Mouse (Mus musculus) megakaryocyte, embryonic 14.5 days (primary cell): ENCODE results near the gene Hjurp. TPM values are rescaled to one million over a fixed set of nuclear protein-coding genes. Genes with fewer than 3 reads are reported as not detected.

ENCODE experiments used
- H3K27me3 ChIP-seq: replicated peaks from 2 replicates; pipeline ENCODE3; 2012; ENCODE audit warnings: inconsistent platforms
- H3K36me3 ChIP-seq: replicated peaks from 2 replicates; pipeline ENCODE3; 2012; ENCODE audit warnings: low read length, inconsistent platforms, mixed read lengths
- H3K4me1 ChIP-seq: 2 replicates; pipeline ENCODE4 v1.6.1; 2012; ENCODE audit warnings: inconsistent platforms
- H3K4me3 ChIP-seq: replicated peaks from 2 replicates; pipeline ENCODE3; 2012; ENCODE audit warnings: moderate library complexity, mild to moderate bottlenecking, inconsistent platforms
- H3K9me3 ChIP-seq: 2 replicates; pipeline ENCODE4 v1.6.1; 2012; ENCODE audit warnings: inconsistent platforms
- FLI1 ChIP-seq: IDR thresholded peaks from 2 replicates; pipeline ENCODE4 v1.6.1; 2012; ENCODE audit warnings: low read length, inconsistent platforms, mixed read lengths
- GATA1 ChIP-seq: IDR thresholded peaks from 3 replicates; pipeline ENCODE4 v1.6.1; 2012; ENCODE audit warnings: mixed read lengths, low read length, inconsistent platforms, borderline replicate concordance
- polyA plus RNA-seq: library from polyadenylated mRNA; stranded (reverse); fragments of >175 nt; gene quantifications from 2 replicates; pipeline ENCODE4 v1.2.3, GENCODE M21; 2012; ENCODE audit warnings: low replicate concordance; ENCODE audit not compliant: insufficient read depth

Hjurp gene
- polyA plus RNA-seq, 1 experiment, result 2.4 TPM

DNA sequence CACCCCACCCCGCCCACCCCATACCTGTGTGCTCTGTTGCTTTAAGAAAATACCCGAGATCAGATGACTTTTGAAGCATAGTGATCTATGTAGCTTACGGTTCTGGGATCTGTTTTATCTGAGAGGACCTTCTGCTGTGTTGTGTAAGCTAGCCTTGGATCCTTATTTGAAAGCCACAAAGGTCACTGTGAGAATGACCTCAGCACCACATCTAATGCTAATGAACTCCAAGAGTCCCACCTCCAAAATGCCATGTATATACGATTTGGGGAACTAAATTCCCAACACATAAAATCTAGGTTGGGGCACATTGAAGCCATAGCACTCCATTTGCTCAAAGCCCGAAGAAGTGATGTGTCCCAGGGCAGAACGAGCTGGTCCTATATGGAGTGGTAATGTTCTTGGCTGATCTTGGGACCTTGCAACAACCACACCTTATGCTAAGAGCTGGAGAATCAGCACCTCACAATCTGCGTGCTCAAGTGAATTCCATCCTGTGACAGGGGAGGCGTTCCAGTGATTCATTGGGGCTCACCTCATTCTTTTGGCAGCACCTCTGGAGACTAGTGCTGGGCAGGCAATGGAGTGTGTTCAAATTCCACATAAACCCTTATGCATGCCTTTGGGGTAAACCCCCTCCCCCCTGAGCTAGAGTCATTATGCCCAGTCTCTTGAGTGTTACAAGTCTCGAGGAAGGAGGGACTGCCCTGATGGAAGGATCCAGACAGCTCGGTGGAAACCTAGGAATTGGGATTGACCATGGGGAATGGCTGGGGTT lies 20.4 kb downstream of the Hjurp start:
- TF ChIP-seq GATA1 (no peak), FLI1 (no peak)
- H3K27me3 ChIP-seq, result peaks cover 11% of the 10 kb centered on the region
- peaks cover 29% of the 10 kb centered on the region for H3K36me3 ChIP-seq
- H3K4me1 ChIP-seq, result peaks cover 32% of the 10 kb centered on the region
- peaks cover 54% of the 10 kb centered on the region for H3K9me3 ChIP-seq
- no peak overlapping the region for H3K4me3 ChIP-seq

DNA sequence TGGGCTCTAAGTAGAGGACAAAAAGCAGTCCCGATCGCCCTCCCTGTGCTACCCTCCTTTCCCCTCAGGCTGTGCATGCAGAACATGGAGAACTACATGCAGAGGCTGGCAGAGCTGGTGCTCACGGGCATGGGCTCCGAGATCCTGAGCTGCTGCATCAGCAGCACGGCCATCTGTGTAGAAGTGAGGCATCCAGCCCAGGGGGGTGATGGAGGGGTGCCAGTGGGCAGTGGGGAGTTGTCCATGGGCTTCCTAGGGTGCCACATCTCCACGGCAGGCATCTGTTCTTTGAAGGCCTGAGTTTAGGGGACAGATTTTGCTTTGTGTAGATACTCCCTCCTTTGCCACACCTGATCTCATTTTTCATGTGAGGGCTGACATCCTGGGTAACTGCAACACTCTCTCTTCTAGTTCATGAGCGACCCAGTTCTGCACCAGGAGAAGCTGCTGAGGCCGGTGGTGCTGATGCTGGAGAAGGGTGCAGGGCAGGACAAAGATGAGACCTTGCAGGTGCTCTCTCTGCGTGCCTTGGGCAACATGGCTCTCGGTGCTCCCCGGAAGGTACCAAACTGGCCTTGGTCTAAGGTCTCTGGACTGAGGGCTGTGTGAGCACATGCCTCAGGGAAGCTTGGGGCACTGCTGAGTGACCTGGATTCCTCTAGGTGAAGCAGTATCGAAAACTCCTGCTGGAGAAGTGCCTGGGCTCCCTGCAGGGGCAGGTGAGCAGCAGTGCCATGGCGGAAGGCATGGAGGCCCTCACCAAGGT lies 21.3 kb downstream of the Hjurp start:
- Histone ChIP-seq H3K36me3 (peaks cover 20% of the 10 kb centered on the region), H3K4me3 (peak overlapping the region; percentile 2), H3K9me3 (peaks cover 60% of the 10 kb centered on the region), H3K27me3 (peaks cover 13% of the 10 kb centered on the region), H3K4me1 (peaks cover 23% of the 10 kb centered on the region)
- TF ChIP-seq FLI1, result no peak
- TF ChIP-seq GATA1, result no peak

DNA sequence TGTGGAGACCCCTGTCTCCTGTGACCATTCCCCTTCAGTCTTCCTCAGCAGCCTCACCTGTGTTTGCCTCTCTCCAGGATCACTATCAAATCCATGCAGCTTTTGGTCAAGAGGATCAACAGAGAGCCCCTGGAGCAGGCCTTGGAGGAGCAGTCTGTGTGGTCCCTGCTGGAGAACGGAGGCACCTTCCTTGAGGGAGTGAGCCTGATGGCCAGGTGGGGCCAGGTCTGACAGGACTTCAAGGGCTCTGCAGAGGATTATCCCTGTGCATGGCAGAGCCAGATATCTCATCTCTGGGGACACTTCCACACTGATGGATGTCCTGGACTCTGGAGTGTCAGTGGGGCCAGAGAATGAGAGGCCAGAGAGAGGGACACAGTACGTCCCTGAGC lies 22.0 kb downstream of the Hjurp start:
- H3K9me3 ChIP-seq, result peaks cover 68% of the 10 kb centered on the region

DNA sequence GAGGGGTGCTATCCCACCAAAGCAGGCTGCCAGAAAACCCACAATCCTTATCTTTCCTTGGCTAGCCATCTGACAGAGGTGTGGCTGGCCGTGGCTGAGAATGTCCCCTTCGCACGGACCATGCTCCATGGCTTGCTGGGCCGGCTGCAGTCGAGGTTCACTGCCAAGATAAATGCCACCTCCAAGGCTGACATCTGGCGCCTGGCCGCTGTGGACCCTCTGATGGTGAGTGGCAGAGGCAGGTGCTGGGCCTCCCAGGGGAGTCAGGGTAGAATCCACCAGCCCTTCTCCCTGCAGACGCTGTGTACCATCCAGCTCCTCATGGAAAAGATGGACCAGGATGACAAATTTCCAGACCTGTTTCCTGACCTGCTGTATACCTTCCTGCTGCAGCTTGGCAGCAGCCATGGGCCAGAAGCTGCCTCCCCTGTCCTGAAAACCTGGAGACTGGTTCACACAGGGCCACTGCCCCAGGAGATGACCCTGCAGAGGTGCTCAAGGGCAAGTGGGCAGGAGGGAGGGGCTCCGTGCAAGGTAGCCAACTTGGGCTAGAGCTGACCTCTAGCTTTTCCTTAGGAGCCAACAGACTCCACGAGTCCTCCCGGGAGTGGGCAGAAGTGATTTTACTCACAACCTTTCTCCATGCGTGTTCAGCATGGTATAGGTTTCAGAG lies 22.5 kb downstream of the Hjurp start:
- TF ChIP-seq FLI1 (no peak; the same call in 1 of the 2 replicates), GATA1 (no peak; the same call in 2 of the 3 replicates)
- Histone ChIP-seq H3K27me3 (peaks cover 16% of the 10 kb centered on the region), H3K4me1 (peaks cover 17% of the 10 kb centered on the region), H3K36me3 (peaks cover 8% of the 10 kb centered on the region), H3K4me3 (peak overlapping the region; percentile 0), H3K9me3 (peaks cover 73% of the 10 kb centered on the region)

More for the DNA sequence above, 22.0 kb downstream of the Hjurp start:
- peaks cover 14% of the 10 kb centered on the region for H3K27me3 ChIP-seq
- TF ChIP-seq FLI1, result no peak
- TF ChIP-seq GATA1, result no peak
- H3K4me3 ChIP-seq, result no peak overlapping the region
- peaks cover 21% of the 10 kb centered on the region for H3K4me1 ChIP-seq
- peaks cover 13% of the 10 kb centered on the region for H3K36me3 ChIP-seq

DNA sequence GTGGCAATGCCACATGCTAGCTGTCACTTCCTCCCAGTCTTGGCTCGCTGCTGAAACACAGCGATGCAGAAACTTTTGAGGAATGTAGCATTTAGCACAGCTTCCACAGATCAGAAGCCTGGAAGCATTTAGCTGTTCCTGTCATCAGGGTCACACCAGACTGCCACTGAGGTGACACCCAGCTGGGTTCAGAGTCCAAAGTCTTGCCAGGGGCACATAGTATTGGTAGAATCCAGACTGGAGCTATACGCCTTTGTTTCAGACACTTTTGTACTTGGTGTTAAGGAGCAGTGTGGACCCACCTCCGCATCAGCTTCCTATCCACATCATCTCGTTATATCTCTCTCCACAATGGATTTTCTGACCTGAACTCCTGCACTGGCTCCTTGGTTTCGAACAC lies 23.9 kb downstream of the Hjurp start:
- H3K4me1 ChIP-seq, result peaks cover 4% of the 10 kb centered on the region; the same call in 1 of the 2 replicates
- H3K4me3 ChIP-seq, result peak overlapping the region; percentile 12
- peaks cover 18% of the 10 kb centered on the region for H3K27me3 ChIP-seq
- peaks cover 87% of the 10 kb centered on the region for H3K9me3 ChIP-seq
- H3K36me3 ChIP-seq, result no peaks in the 10 kb centered on the region
- TF ChIP-seq GATA1 (no peak), FLI1 (no peak)

DNA sequence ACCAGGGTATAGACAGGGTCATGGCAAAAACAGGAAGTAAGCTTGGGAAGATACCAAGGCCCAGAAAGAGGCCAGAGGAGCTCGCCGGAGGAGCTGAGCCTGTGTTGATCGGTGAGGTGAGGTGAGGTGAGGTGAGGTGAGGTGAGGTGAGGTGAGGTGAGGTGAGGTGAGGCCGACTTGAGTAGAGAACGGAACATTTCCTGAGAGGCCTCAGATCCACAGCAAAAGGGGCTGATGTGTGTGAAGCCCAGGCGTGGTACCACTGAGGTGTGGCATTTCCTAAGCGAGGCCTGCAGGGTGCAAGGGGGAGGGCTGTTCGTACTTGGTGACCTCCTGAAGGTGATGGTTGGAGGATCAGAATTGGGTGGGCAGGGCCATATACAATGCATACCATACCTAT lies 24.3 kb downstream of the Hjurp start:
- no peak for TF ChIP-seq FLI1
- no peak for TF ChIP-seq GATA1
- Histone ChIP-seq H3K27me3 (peaks cover 18% of the 10 kb centered on the region), H3K36me3 (no peaks in the 10 kb centered on the region), H3K4me3 (peak overlapping the region; percentile 12), H3K4me1 (peaks cover 4% of the 10 kb centered on the region; the same call in 1 of the 2 replicates), H3K9me3 (peaks cover 87% of the 10 kb centered on the region)

DNA sequence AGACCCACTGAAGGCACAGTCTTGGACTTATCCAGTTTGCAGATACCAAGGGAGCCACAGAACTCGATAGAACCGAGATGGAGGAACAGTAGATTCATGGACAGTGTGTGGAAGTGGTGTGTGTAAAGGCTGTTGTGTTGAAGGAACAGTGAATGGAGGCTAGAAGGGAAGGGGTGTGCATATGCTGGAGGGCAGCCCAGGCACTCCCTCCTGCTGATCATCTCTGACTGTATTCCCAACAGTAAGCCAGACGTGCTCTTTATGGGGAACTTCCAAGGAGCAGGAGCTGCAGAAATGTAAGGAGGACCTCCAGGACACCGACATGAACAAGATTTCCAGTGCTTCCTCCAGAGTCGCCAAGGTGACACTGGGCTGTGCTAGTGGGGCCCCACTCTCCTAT lies 27.4 kb downstream of the Hjurp start:
- TF ChIP-seq FLI1, result no peak
- TF ChIP-seq GATA1, result no peak
- Histone ChIP-seq H3K4me1 (peaks cover 4% of the 10 kb centered on the region; the same call in 1 of the 2 replicates), H3K36me3 (no peaks in the 10 kb centered on the region), H3K9me3 (peaks cover 87% of the 10 kb centered on the region), H3K4me3 (peak overlapping the region; percentile 11), H3K27me3 (peaks cover 14% of the 10 kb centered on the region)

DNA sequence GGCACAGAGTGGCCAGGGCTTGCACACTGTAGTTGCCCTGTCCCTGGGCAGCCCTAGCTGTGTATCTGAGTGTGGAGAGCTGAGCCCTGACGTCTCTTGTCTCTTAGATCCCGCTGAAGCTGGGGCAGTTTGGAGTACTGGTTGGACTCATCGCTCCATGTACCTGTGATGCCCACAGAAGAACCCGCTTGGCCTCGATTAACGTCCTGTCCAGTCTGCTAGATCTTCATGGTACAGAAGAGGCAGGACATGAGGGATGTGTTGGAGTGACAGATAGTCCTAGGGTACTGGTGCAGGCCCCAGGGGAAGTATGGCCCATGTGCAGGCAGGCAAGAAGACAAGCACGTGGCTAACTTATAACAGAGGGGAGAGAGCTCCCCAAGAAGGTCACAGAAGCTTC lies 27.8 kb downstream of the Hjurp start:
- Histone ChIP-seq H3K36me3 (no peaks in the 10 kb centered on the region), H3K4me1 (peaks cover 4% of the 10 kb centered on the region; the same call in 1 of the 2 replicates), H3K4me3 (no peak overlapping the region), H3K27me3 (peaks cover 14% of the 10 kb centered on the region), H3K9me3 (peaks cover 87% of the 10 kb centered on the region)
- no peak for TF ChIP-seq FLI1
- TF ChIP-seq GATA1, result no peak

DNA sequence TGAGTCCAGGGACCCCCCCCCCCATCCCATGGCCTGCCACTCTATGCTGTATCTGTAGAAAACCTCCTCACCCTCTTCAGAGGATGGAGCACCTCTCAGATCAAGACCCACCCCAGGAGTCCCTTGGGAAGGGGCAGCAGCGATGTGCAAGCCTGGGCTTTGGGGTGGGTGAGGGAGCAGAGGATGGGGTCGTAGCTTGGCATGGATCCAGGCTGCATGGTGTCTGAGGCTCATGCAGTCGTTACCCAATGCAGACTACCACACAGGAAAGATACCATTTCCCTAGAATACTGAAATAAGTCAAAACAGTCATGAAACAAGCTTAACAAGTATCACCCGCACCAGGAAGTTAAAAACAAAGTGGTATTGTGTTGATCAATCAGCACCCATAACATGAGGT lies 28.8 kb downstream of the Hjurp start:
- no peaks in the 10 kb centered on the region for H3K36me3 ChIP-seq
- TF ChIP-seq FLI1 (no peak), GATA1 (no peak)
- peaks cover 4% of the 10 kb centered on the region; the same call in 1 of the 2 replicates for H3K4me1 ChIP-seq
- H3K27me3 ChIP-seq, result peaks cover 16% of the 10 kb centered on the region
- H3K4me3 ChIP-seq, result peak overlapping the region; percentile 19
- H3K9me3 ChIP-seq, result peaks cover 90% of the 10 kb centered on the region
